Mouse (Mus musculus) CH12.LX (cell line): ENCODE measurements around the gene Dazap1. TPM values are rescaled to one million over a fixed set of nuclear protein-coding genes. Genes with fewer than 3 reads are reported as not detected.
A peak's percentile ranks its signal among the peaks of the same experiment; 100 is the strongest.
"Not testable (repeated sequence)": the region's sequence is repeated elsewhere in the genome, so short reads cannot be mapped to it uniquely, and the experiment has no call there.

Source experiments
- DNase-seq: peaks from one replicate; pipeline ENCODE4 v3.0.0-alpha.2; 2013; ENCODE audit errors: extremely low read depth
- H3K27ac ChIP-seq: 2 replicates; pipeline ENCODE4 v1.5.1; 2012; ENCODE audit warnings: low read depth, mild to moderate bottlenecking, control low read depth, moderate library complexity; ENCODE audit not compliant: insufficient read depth
- H3K27me3 ChIP-seq: replicated peaks from 2 replicates; pipeline ENCODE3; 2012; ENCODE audit warnings: inconsistent platforms
- H3K36me3 ChIP-seq, 2 experiments: replicated peaks in 1 of 2; 2 replicates each; pipeline versions ENCODE3 to v1.6.1; 2012; ENCODE audit warnings: inconsistent platforms in 1 of 2, low read length in 1 of 2, mild to moderate bottlenecking in 1 of 2, mixed read lengths in 1 of 2, moderate library complexity in 1 of 2; ENCODE audit not compliant: control insufficient read depth in 1 of 2, insufficient read depth in 1 of 2
- H3K4me1 ChIP-seq, 2 experiments: 2 replicates each; pipeline ENCODE4 v1.6.1; 2012; ENCODE audit warnings: inconsistent platforms in 1 of 2, moderate library complexity in 1 of 2; ENCODE audit not compliant: insufficient read depth in 2 of 2, control insufficient read depth in 1 of 2
- H3K4me2 ChIP-seq: 2 replicates; pipeline ENCODE4 v1.6.1; 2012; ENCODE audit warnings: low read depth, mild to moderate bottlenecking, control low read depth; ENCODE audit not compliant: poor library complexity, insufficient read depth, severe bottlenecking
- H3K4me3 ChIP-seq, 3 experiments: fragments of 150-350 bp in 1 of 3; sonication (generic) in 1 of 3; replicated peaks in 1 of 3; 2 replicates each; pipeline versions ENCODE3 to v1.5.1; 2011 to 2012; ENCODE audit warnings: low read depth in 2 of 3, low read length in 2 of 3, mild to moderate bottlenecking in 2 of 3, moderate library complexity in 2 of 3, control low read depth in 1 of 3, improper control_type of control experiment in 1 of 3, inconsistent platforms in 1 of 3, mixed read lengths in 1 of 3; ENCODE audit not compliant: poor library complexity in 1 of 3
- H3K79me2 ChIP-seq: replicated peaks from 2 replicates; pipeline ENCODE4 v1.6.1; 2012; ENCODE audit warnings: mild to moderate bottlenecking, moderate library complexity; ENCODE audit not compliant: control insufficient read depth, poor library complexity, insufficient read depth, severe bottlenecking; ENCODE audit errors: extremely low read depth
- H3K9ac ChIP-seq: 2 replicates; pipeline ENCODE4 v1.6.1; 2012; ENCODE audit warnings: low read depth, mild to moderate bottlenecking, control low read depth, moderate library complexity; ENCODE audit not compliant: insufficient read depth
- H3K9me3 ChIP-seq: replicated peaks from 2 replicates; pipeline ENCODE3; 2012; ENCODE audit warnings: low read length, inconsistent platforms, mixed read lengths
- CHD2 ChIP-seq: IDR thresholded peaks from 2 replicates; pipeline ENCODE4 v1.6.1; 2011; ENCODE audit warnings: low read length, improper control_type of control experiment
- E2F4 ChIP-seq: IDR thresholded peaks from 2 replicates; pipeline ENCODE4 v1.6.1; 2011; ENCODE audit warnings: low read depth, low read length, improper control_type of control experiment; ENCODE audit not compliant: insufficient replicate concordance
- ELF1 ChIP-seq: IDR thresholded peaks from 2 replicates; pipeline ENCODE4 v1.6.1; 2014; ENCODE audit warnings: low read depth, mild to moderate bottlenecking, inconsistent platforms, low read length, improper control_type of control experiment
- HCFC1 ChIP-seq: IDR thresholded peaks from 2 replicates; pipeline ENCODE4 v1.6.1; 2012; ENCODE audit warnings: low read depth, mild to moderate bottlenecking, inconsistent platforms, low read length, improper control_type of control experiment
- JUND ChIP-seq: conservative IDR thresholded peaks from 2 replicates; pipeline ENCODE4 v1.6.1; 2011; ENCODE audit warnings: low read depth, low read length, improper control_type of control experiment
- MAZ ChIP-seq: IDR thresholded peaks from 2 replicates; pipeline ENCODE4 v1.6.1; 2012; ENCODE audit warnings: low read depth, mild to moderate bottlenecking, inconsistent platforms, low read length, improper control_type of control experiment, moderate library complexity
- NELFE ChIP-seq: IDR thresholded peaks from 2 replicates; pipeline ENCODE4 v1.6.1; 2011; ENCODE audit warnings: low read depth, low read length, improper control_type of control experiment
- NRF1 ChIP-seq: IDR thresholded peaks from 2 replicates; pipeline ENCODE4 v1.6.1; 2014; ENCODE audit warnings: low read depth, mild to moderate bottlenecking, inconsistent platforms, low read length, improper control_type of control experiment, moderate library complexity
- POLR2A ChIP-seq: IDR thresholded peaks from 2 replicates; pipeline ENCODE4 v1.6.1; 2011; ENCODE audit warnings: low read depth, mild to moderate bottlenecking, improper control_type of control experiment, low read length
- POLR2AphosphoS2 ChIP-seq: IDR thresholded peaks from 2 replicates; pipeline ENCODE4 v1.6.1; 2011; ENCODE audit warnings: low read depth, low read length, improper control_type of control experiment
- SMC3 ChIP-seq: IDR thresholded peaks from 2 replicates; pipeline ENCODE4 v1.6.1; 2011; ENCODE audit warnings: low read depth, low read length, improper control_type of control experiment
- TBP ChIP-seq: conservative IDR thresholded peaks from 2 replicates; pipeline ENCODE4 v1.6.1; 2011; ENCODE audit warnings: low read depth, low read length, improper control_type of control experiment
- UBTF ChIP-seq: IDR thresholded peaks from 2 replicates; pipeline ENCODE4 v1.6.1; 2012; ENCODE audit warnings: low read depth, mild to moderate bottlenecking, inconsistent platforms, low read length, improper control_type of control experiment, moderate library complexity
- ZMIZ1 ChIP-seq: IDR thresholded peaks from 2 replicates; pipeline ENCODE4 v1.6.1; 2012; ENCODE audit warnings: low read depth, mild to moderate bottlenecking, inconsistent platforms, low read length, improper control_type of control experiment
- dilution Hi-C: fragments of 300-500 bp; cut with MboI; formaldehyde crosslinking; loops from 2 replicates; pipeline ENCODE4 v1.14.3; 2020; ENCODE audit warnings: low sequenced_read_pairs; ENCODE audit not compliant: extremely low pct_unique_long_range_greater_than_20kb, extremely low pct_ligation_motif_present
- in situ Hi-C: fragments of 300-500 bp; cut with MboI; formaldehyde crosslinking; loops from 3 replicates; pipeline ENCODE4 v1.14.3; 2019; ENCODE audit warnings: low sequenced_read_pairs, low pct_ligation_motif_present, low pct_unique_long_range_greater_than_20kb, mixed read lengths
- polyA plus RNA-seq: library from polyadenylated mRNA; unstranded; fragments of >175 nt; gene quantifications from 2 replicates; pipeline ENCODE4 v1.2.1, GENCODE M21; 2012; ENCODE audit warnings: low read depth; ENCODE audit not compliant: insufficient read length
- total RNA-seq, 2 experiments: library from RNA; depleted of rRNA; stranded (reverse); fragments of 300-350 nt in 1 of 2; fragments of >200 nt in 1 of 2; gene quantifications; 2 replicates each; pipeline ENCODE4 v1.2.3; 2012 to 2014

The Dazap1 gene
- total RNA-seq (2012; rRNA removed) (162 and 172 TPM in 2 replicates), total RNA-seq (2014; rRNA removed) (180 and 187 TPM in 2 replicates), polyA plus RNA-seq (236 and 252 TPM in 2 replicates)

- DNase-seq: peak; percentile 96
- peaks cover 7 to 26% of the 10 kb centered on the region in 2 experiments for H3K4me1 ChIP-seq
- dilution Hi-C loops: no loop called here
- no peaks in the 10 kb centered on the region for H3K27me3 ChIP-seq
- peak within 1 kb of the TSS; percentile 80 for H3K9ac ChIP-seq
- no peak for TF ChIP-seq POLR2AphosphoS2
- TF ChIP-seq NRF1: peak; percentile 42; the same call in 1 of the 2 replicates
- peak; percentile 67 for TF ChIP-seq MAZ
- no peak for TF ChIP-seq NELFE
- TF ChIP-seq UBTF: no peak
- no peak for TF ChIP-seq TBP
- TF ChIP-seq JUND: no peak
- 0 out of 2 replicates have a peak, but pooled peaks have one; percentile 13 for TF ChIP-seq ELF1
- no peak for TF ChIP-seq CHD2
- TF ChIP-seq POLR2A: no peak
- TF ChIP-seq HCFC1: no peak
- TF ChIP-seq E2F4: no peak
- no peak for TF ChIP-seq SMC3
- no peak; the same call in none of the 2 replicates for TF ChIP-seq ZMIZ1
- H3K9me3 ChIP-seq: no peaks in the 10 kb centered on the region
- peak within 1 kb of the TSS; percentile 94 for H3K4me2 ChIP-seq
- H3K4me3 ChIP-seq: peak within 1 kb of the TSS; percentile 60 to 73 (median 68)
- H3K79me2 ChIP-seq: peaks cover 11% of the 10 kb centered on the region
- peak within 1 kb of the TSS; percentile 67 for H3K27ac ChIP-seq
- peaks cover 32 to 39% of the 10 kb centered on the region in 2 experiments for H3K36me3 ChIP-seq
- in situ Hi-C loops: no loop called here
Measured at GRCm38 (mm10) chr10:80260642-80261584, at the start of gene Dazap1, which contains the start of gene Gamt. Dazap1 (plus strand) TSS chr10:80261486. Gamt (minus strand) TSS chr10:80261012.

GRCm38 (mm10) chr10:80211547-80212103 lies 49.7 kb upstream of the Dazap1 start:
- H3K9me3 ChIP-seq, dilution Hi-C loops, H3K27ac ChIP-seq, H3K4me3 ChIP-seq, DNase-seq, H3K4me1 ChIP-seq, H3K9ac ChIP-seq, H3K79me2 ChIP-seq, H3K36me3 ChIP-seq, in situ Hi-C loops, H3K4me2 ChIP-seq: not testable (repeated sequence)
- peaks cover 30% of the 10 kb centered on the region for H3K27me3 ChIP-seq
